Mouse (Mus musculus): Measurements from ENCODE around the gene Meox1. TPM values are rescaled to one million over a fixed set of nuclear protein-coding genes. Genes with fewer than 3 reads are reported as not detected.

The Meox1 gene
- total RNA-seq, 2 experiments from 2014 or later: 0.50 to 0.91 TPM

DNA sequence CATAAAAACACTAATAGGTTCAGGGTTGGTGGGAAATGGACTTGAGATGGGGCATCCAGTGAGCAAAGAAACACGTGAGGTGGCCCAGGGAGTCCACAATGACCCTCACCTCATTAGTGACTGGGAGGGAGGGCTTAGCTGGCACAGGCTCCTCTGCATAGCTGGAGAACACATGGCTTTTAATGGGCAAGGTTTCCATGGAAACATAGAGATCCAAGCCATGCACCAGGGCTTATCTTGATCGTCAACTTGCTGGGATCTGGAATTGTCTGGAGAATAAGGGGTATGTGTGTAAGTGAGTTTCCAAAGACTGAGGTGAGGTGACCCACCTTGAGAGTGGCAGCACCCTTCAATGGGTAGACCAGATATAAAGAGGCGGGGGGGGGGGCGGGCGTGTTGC is 19.2 kb downstream of the Meox1 start:
- TF ChIP-seq CTCF (IDR thresholded peaks at IDR 0.05): no peak
- no peak overlapping the region for H3K4me3 ChIP-seq
- no peak overlapping the region for H3K27ac ChIP-seq
- intact Hi-C loops (cut with DNase I): no loop called here
- no peak for DNase-seq (ENCODE audit: extremely low spot score in 1 of 2, low spot score in 2 of 2)

DNA sequence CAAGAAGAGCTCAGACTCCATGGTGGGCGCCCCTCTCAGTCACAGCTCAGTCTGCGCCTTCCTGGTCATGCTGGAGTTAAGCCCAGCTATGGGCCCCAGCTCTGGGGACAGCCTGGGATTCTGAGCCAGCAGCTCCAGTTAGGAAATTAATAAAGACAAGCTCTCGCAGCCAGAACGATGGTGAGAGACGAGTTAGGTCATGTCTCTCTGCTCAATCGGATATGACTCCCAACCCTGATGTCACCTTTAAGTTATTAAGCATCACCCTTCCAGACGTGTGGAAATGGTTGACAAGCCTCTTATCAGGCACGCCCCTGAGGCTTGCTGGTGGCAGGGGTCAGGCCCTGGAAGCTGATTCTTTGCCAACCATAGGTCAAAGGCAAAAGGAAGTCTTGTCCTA is 20.3 kb downstream of the Meox1 start:
- intact Hi-C loops (cut with DNase I): no loop called here
- DNase-seq (ENCODE audit: extremely low spot score in 1 of 2, low spot score in 2 of 2): no peak
- no peak for TF ChIP-seq CTCF (IDR thresholded peaks at IDR 0.05)
- H3K27ac ChIP-seq: no peak overlapping the region
- H3K4me3 ChIP-seq: no peak overlapping the region

- no peak overlapping the region for H3K27ac ChIP-seq
- no peak for DNase-seq (ENCODE audit: extremely low spot score in 1 of 2, low spot score in 2 of 2)
- no peak for TF ChIP-seq CTCF (IDR thresholded peaks at IDR 0.05)
- H3K4me3 ChIP-seq: no peak overlapping the region
- intact Hi-C loops (cut with DNase I): no loop called here
Measured at GRCm38 (mm10) chr11:101871435-101871834, 22.7 kb downstream of the Meox1 start.

- intact Hi-C loops (cut with DNase I): no loop called here
- Histone ChIP-seq H3K27ac (no peak overlapping the region), H3K4me3 (no peak overlapping the region)
- DNase-seq (ENCODE audit: extremely low spot score in 1 of 2, low spot score in 2 of 2): peak; percentile 33 to 46
- no peak for TF ChIP-seq CTCF (IDR thresholded peaks at IDR 0.05)
Measured at GRCm38 (mm10) chr11:101870067-101870765, 24.0 kb downstream of the Meox1 start.

- TF ChIP-seq CTCF (IDR thresholded peaks at IDR 0.05): no peak
- DNase-seq (ENCODE audit: extremely low spot score in 1 of 2, low spot score in 2 of 2): no peak
- intact Hi-C loops (cut with DNase I): no loop called here
- Histone ChIP-seq H3K4me3 (no peak overlapping the region), H3K27ac (no peak overlapping the region)
Measured at GRCm38 (mm10) chr11:101867513-101868052, 26.6 kb downstream of the Meox1 start.

GRCm38 (mm10) chr11:101858742-101859141 is 35.4 kb downstream of the Meox1 start:
- Histone ChIP-seq H3K4me3 (no peak overlapping the region), H3K27ac (no peak overlapping the region)
- intact Hi-C loops (cut with DNase I): no loop called here
- TF ChIP-seq CTCF (IDR thresholded peaks at IDR 0.05): no peak
- no peak for DNase-seq (ENCODE audit: extremely low spot score in 1 of 2, low spot score in 2 of 2)

DNA sequence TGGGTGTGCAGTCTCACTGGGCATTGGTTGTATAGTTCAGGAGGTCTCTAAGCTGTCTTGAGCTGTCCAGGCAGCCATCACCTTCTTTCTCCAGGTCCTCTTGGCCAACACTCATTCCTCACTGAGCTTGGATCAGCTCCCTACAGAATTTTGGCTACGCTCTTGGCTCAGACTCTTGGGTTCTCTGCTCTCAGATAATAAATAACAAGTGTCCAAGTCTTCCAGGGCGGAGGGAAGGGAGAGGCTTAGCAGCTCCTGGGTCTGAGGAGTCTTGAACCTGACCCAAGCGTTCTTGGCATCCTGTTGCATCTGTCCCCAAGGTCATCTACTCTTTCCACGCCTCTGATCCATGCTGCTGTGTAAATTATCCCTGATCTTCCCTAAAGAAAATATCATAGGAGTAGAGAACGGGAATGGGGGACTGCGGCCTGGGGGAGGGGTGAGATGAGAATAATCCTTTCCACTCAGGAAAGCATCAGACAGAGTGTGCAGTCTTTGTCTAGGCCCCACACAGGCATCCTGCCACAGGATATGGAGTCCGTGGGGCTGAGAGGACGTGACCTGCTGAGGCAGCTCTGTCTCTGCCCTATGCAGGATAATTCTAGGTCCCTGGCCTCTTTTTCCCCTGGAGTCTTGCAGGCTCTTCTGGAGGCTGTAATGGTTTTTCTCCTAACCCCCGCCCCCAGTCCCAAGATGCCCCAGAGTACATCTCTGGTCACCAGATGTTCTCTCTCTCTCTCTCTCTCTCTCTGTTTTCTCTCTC is 38.0 kb downstream of the Meox1 start:
- Histone ChIP-seq H3K27ac (no peak overlapping the region), H3K4me3 (no peak overlapping the region)
- intact Hi-C loops (cut with DNase I): no loop called here
- DNase-seq (ENCODE audit: extremely low spot score in 1 of 2, low spot score in 2 of 2): no peak
- no peak for TF ChIP-seq CTCF (IDR thresholded peaks at IDR 0.05)

DNA sequence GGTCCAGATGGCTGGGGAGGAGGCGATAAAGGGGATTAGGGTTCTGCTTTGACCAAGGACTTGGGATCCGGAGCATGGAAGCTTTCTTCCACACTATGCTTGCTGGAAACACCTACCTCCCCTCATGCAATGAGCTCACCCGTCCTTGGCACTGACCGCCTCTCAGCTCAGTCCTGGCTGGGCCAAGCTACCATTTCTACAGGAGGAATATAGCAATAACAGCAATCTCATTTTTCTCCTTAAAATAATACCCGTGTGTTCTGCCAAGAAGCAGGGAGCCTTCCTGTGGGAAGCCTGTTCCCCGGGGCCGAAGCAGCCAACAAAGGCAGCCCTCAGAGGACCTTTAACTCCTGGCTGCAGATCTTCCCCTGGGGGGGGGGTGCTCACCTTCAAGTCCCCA is 43.1 kb downstream of the Meox1 start:
- Histone ChIP-seq H3K27ac (no peak overlapping the region), H3K4me3 (no peak overlapping the region)
- no peak for TF ChIP-seq CTCF (IDR thresholded peaks at IDR 0.05)
- no peak for DNase-seq (ENCODE audit: extremely low spot score in 1 of 2, low spot score in 2 of 2)
- intact Hi-C loops (cut with DNase I): no loop called here

DNA sequence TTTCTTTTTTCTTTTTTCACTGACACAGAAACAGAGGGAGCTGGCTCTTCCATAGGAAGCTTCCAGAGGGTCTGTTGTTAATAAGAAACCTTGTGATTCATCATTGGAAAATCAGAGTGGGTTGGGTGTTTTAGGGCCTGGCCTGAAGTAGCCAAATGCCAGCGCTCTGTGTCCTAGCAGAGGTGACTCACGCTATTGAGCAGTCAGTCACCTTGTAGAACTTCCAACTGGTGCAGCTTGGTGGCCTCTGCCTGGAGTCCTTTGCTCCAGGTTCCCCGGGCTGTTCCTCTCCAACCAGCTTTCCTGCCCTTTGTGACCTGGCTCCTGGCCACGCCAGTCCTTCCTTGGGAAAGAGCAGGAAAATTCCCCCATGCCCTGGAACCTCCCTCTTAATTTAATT is 44.9 kb downstream of the Meox1 start:
- intact Hi-C loops (cut with DNase I): no loop called here
- TF ChIP-seq CTCF (IDR thresholded peaks at IDR 0.05): no peak
- H3K27ac ChIP-seq: no peak overlapping the region
- no peak for DNase-seq (ENCODE audit: extremely low spot score in 1 of 2, low spot score in 2 of 2)
- H3K4me3 ChIP-seq: no peak overlapping the region

DNA sequence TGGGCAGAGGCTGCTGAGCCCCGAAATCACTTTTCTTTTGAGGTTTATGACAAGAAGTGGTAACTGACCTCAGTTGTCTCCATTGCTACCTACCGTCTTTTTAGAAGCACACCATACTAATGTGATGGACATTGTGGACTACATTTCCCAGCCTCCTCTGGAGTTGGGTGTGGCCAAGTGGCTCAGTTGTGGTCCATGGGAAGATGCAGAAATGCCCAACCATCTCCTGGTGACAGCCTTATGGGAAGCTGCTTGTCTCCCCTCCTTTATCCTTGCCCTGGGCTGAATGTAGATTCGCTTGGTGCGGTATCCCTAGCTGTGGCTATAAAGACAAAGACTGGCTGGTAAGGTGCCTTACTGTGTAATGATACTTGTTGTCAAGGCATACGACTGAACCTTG is 46.7 kb downstream of the Meox1 start:
- DNase-seq (ENCODE audit: extremely low spot score in 1 of 2, low spot score in 2 of 2): no peak
- Histone ChIP-seq H3K27ac (no peak overlapping the region), H3K4me3 (no peak overlapping the region)
- intact Hi-C loops (cut with DNase I): no loop called here
- no peak for TF ChIP-seq CTCF (IDR thresholded peaks at IDR 0.05)

DNA sequence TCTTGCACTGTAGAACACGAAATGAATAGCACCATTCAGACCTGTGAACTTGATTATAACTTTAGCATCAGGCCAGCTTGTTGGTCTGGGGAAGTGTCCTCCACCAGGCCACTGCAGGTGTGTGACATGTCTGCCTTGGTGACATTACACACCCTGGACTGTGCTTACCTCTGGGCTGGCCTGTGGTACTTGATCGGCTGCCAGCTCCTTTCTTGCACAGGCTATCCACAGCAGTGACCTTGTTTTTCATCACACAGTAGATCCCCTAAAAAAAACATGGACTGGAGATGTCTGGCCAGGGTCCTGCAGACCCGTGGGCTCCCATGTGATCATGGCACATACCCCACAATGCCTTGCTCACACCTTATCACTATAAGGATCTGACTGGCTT is 51.4 kb downstream of the Meox1 start:
- no peak overlapping the region for H3K27ac ChIP-seq
- no peak overlapping the region for H3K4me3 ChIP-seq
- no peak for TF ChIP-seq CTCF (IDR thresholded peaks at IDR 0.05)
- DNase-seq (ENCODE audit: extremely low spot score in 1 of 2, low spot score in 2 of 2): no peak
- intact Hi-C loops (cut with DNase I): no loop called here

DNA sequence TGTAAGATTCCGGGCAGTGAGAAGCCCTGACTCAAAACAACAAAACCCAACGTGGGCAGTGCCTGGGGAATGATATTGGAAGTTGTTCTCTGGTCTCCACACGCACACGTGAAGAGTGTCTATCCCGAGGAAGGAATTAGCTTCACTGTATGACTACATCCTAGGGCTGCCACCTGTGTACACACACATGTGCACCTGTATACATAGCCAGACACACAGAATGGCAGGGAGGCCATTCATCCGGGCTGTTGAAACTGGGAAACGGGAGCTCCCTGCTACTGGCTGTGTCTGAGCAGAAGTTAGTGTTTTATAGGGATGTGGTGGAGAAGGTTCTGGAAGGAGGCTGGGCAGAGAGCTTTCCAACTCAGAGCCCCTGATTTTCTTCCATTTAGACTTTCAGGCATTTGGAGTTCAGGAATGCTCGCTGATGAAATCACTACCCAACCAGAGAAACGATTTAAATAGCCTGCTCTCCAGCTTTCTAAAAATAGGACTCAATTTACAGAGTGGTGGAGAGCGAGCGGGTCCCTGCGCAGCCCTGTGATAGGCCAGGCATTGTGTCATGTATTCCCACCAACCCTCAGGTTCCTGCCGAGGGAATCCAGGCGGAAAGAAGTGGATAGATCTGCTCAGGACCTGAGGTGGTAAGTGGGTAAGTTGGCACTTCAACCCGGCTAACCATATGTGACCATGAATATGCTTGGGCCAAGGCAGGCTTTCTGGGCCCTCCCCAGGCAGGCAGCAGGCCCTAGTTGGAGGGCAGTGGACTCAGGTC is 52.0 kb downstream of the Meox1 start:
- Histone ChIP-seq H3K4me3 (no peak overlapping the region), H3K27ac (no peak overlapping the region)
- no peak for DNase-seq (ENCODE audit: extremely low spot score in 1 of 2, low spot score in 2 of 2)
- intact Hi-C loops (cut with DNase I): no loop called here
- no peak for TF ChIP-seq CTCF (IDR thresholded peaks at IDR 0.05)

All from left cerebral cortex, adult 2 months (tissue).